Mouse (Mus musculus): ENCODE data around the gene Cyp2c39. TPM values are rescaled to one million over a fixed set of nuclear protein-coding genes. Genes with fewer than 3 reads are reported as not detected.
"Not testable (repeated sequence)": the region's sequence is repeated elsewhere in the genome, so short reads cannot be mapped to it uniquely, and the experiment has no call there.

Gene Cyp2c39
- not detected in 2 replicates for polyA plus RNA-seq (2014; fragmentation: Nextera tagmentation; extraction: Ambion mirVana)

- Histone ChIP-seq H3K4me1 (ENCODE audit: control insufficient read depth, insufficient read depth, low read length) (no peaks in the 10 kb centered on the region), H3K4me3 (replicated peaks; ENCODE audit: low read depth, low read length) (no peak within 1 kb of the TSS), H3K4me2 (ENCODE audit: low read length) (no peak within 1 kb of the TSS), H3K9ac (replicated peaks; ENCODE audit: low read length) (no peak within 1 kb of the TSS), H3K27ac (replicated peaks; ENCODE audit: low read depth, low read length) (no peak within 1 kb of the TSS), H3K27me3 (ENCODE audit: control insufficient read depth, insufficient read depth, low read length) (no peaks in the 10 kb centered on the region), H3K36me3 (ENCODE audit: control insufficient read depth, insufficient read depth, low read length) (no peaks in the 10 kb centered on the region), H3K9me3 (ENCODE audit: control insufficient read depth, low read length) (0 out of 2 replicates have a peak, but pooled peaks cover 11% of the 10 kb centered on the region)
- DNase-seq (no peak), ATAC-seq (ENCODE audit: low FRiP score, low TSS enrichment) (no peak)
- 81% methylated on average over 4 of the region's 4 CpGs for WGBS
These were observed at the start of gene Cyp2c39 for GRCm38 (mm10) chr19:39510534-39510933. Gene Cyp2c39 (plus strand): TSS chr19:39510862.

DNA sequence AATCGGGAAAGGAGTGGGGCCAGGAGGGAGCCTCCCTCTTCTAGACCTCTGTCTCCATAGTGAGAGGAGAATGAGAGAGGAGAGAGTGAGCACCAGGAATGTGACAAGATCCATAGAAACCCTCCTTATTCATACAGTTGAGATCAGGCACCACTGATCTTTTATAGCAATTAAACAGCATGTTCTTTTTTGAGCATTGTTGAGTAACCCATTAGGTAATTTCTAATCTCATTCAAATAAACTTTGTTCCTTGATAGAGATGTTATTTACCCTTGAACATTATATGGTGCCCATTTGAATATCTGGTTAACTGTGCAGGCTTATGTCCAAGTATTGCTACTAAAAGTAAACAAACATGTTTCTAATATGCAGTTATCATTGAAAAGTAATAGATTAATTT is 47.7 kb upstream of the Cyp2c39 start, which contains the start of gene Cyp2c38:
Cyp2c38 (minus strand) TSS at position 135 of the 400 bp plus-strand sequence.
- Histone ChIP-seq H3K9me3 (ENCODE audit: control insufficient read depth, low read length) (no peaks in the 10 kb centered on the region; the same call in 1 of the 2 replicates), H3K27ac (replicated peaks; ENCODE audit: low read depth, low read length) (no peak within 1 kb of the TSS), H3K4me2 (ENCODE audit: low read length) (no peak within 1 kb of the TSS), H3K4me1 (ENCODE audit: control insufficient read depth, insufficient read depth, low read length) (no peaks in the 10 kb centered on the region), H3K36me3 (ENCODE audit: control insufficient read depth, insufficient read depth, low read length) (no peaks in the 10 kb centered on the region), H3K4me3 (replicated peaks; ENCODE audit: low read depth, low read length) (no peak within 1 kb of the TSS), H3K9ac (replicated peaks; ENCODE audit: low read length) (no peak within 1 kb of the TSS), H3K27me3 (ENCODE audit: control insufficient read depth, insufficient read depth, low read length) (no peaks in the 10 kb centered on the region)
- DNase-seq (no peak), ATAC-seq (ENCODE audit: low FRiP score, low TSS enrichment) (no peak)
- 79% methylated on average over 1 of the region's 1 CpGs for WGBS

GRCm38 (mm10) chr19:39463923-39464322 is 46.7 kb upstream of the Cyp2c39 start:
- H3K4me1 ChIP-seq (ENCODE audit: control insufficient read depth, insufficient read depth, low read length): no peaks in the 10 kb centered on the region
- no peak for DNase-seq
- no peak overlapping the region for H3K27ac ChIP-seq (replicated peaks; ENCODE audit: low read depth, low read length)
- H3K4me2 ChIP-seq (ENCODE audit: low read length): no peak overlapping the region
- no peaks in the 10 kb centered on the region for H3K27me3 ChIP-seq (ENCODE audit: control insufficient read depth, insufficient read depth, low read length)
- no peak overlapping the region for H3K4me3 ChIP-seq (replicated peaks; ENCODE audit: low read depth, low read length)
- ATAC-seq (ENCODE audit: low FRiP score, low TSS enrichment): no peak
- H3K9me3 ChIP-seq (ENCODE audit: control insufficient read depth, low read length): no peaks in the 10 kb centered on the region; the same call in 1 of the 2 replicates
- H3K9ac ChIP-seq (replicated peaks; ENCODE audit: low read length): no peak overlapping the region
- no peaks in the 10 kb centered on the region for H3K36me3 ChIP-seq (ENCODE audit: control insufficient read depth, insufficient read depth, low read length)

DNA sequence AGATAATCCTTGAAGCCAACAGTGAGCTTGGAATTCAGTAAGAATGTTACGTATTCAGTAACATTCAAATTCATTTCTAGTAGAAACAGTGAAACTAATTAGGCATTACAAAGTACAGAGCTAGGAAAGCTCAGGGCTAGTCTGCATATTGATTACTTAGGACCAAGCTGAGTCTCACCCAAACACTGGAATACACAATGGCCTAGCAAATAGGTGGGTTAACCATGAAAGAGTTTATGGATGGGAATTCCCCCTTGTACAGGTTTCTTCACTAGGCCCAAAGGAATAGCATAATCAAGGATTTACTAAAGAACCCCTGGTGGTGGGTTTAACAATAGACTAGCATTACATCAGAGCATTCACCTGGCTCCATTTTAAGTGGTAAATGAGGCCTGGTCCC is 26.7 kb upstream of the Cyp2c39 start:
- H3K27ac ChIP-seq (replicated peaks; ENCODE audit: low read depth, low read length); H3K9ac ChIP-seq (replicated peaks; ENCODE audit: low read length); DNase-seq; H3K27me3 ChIP-seq (ENCODE audit: control insufficient read depth, insufficient read depth, low read length); ATAC-seq (ENCODE audit: low FRiP score, low TSS enrichment); H3K4me1 ChIP-seq (ENCODE audit: control insufficient read depth, insufficient read depth, low read length); H3K36me3 ChIP-seq (ENCODE audit: control insufficient read depth, insufficient read depth, low read length); H3K4me3 ChIP-seq (replicated peaks; ENCODE audit: low read depth, low read length); H3K4me2 ChIP-seq (ENCODE audit: low read length): not testable (repeated sequence)
- WGBS: 93% methylated on average over 1 of the region's 1 CpGs
- H3K9me3 ChIP-seq (ENCODE audit: control insufficient read depth, low read length): peaks cover 39% of the 10 kb centered on the region

- Histone ChIP-seq H3K36me3 (ENCODE audit: control insufficient read depth, insufficient read depth, low read length) (no peaks in the 10 kb centered on the region), H3K9ac (replicated peaks; ENCODE audit: low read length) (no peak overlapping the region), H3K9me3 (ENCODE audit: control insufficient read depth, low read length) (0 out of 2 replicates have a peak, but pooled peaks cover 18% of the 10 kb centered on the region), H3K4me1 (ENCODE audit: control insufficient read depth, insufficient read depth, low read length) (no peaks in the 10 kb centered on the region), H3K4me2 (ENCODE audit: low read length) (no peak overlapping the region), H3K27me3 (ENCODE audit: control insufficient read depth, insufficient read depth, low read length) (no peaks in the 10 kb centered on the region), H3K27ac (replicated peaks; ENCODE audit: low read depth, low read length) (no peak overlapping the region), H3K4me3 (replicated peaks; ENCODE audit: low read depth, low read length) (no peak overlapping the region)
- ATAC-seq (ENCODE audit: low FRiP score, low TSS enrichment) (no peak), DNase-seq (no peak)
These were observed 4.3 kb upstream of the Cyp2c39 start for GRCm38 (mm10) chr19:39506341-39506740.

DNA sequence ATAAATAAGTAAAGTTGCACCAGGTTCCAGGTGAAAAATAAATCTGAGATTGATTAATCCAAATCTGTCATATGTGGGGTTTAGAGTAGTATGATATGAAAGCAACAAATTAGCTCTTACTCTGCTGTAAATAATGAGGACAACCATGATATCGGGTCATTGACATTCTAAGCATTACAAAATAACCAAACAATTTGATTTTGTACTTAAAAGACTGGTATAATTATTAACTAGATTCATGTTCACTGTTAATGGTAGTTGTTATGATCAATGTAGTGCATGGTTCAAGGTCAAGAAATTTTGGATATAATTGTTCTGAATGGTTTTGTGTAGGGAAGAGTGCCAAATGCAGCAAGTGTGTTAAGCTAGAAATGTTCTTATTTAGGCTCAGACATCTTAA is 1.1 kb upstream of the Cyp2c39 start:
- H3K9me3 ChIP-seq (ENCODE audit: control insufficient read depth, low read length): 0 out of 2 replicates have a peak, but pooled peaks cover 11% of the 10 kb centered on the region
- no peak overlapping the region for H3K4me2 ChIP-seq (ENCODE audit: low read length)
- H3K4me1 ChIP-seq (ENCODE audit: control insufficient read depth, insufficient read depth, low read length): no peaks in the 10 kb centered on the region
- no peak for ATAC-seq (ENCODE audit: low FRiP score, low TSS enrichment)
- WGBS: 79% methylated on average over 1 of the region's 1 CpGs
- no peaks in the 10 kb centered on the region for H3K27me3 ChIP-seq (ENCODE audit: control insufficient read depth, insufficient read depth, low read length)
- H3K9ac ChIP-seq (replicated peaks; ENCODE audit: low read length): no peak overlapping the region
- no peak overlapping the region for H3K27ac ChIP-seq (replicated peaks; ENCODE audit: low read depth, low read length)
- H3K36me3 ChIP-seq (ENCODE audit: control insufficient read depth, insufficient read depth, low read length): no peaks in the 10 kb centered on the region
- no peak for DNase-seq
- H3K4me3 ChIP-seq (replicated peaks; ENCODE audit: low read depth, low read length): no peak overlapping the region

Other genes starting within 250 kb of the Cyp2c39 start
- not detected in 2 replicates for gene Cyp2c29, start 241.5 kb upstream of the Cyp2c39 start, polyA plus RNA-seq (2014; fragmentation: Nextera tagmentation; extraction: Ambion mirVana)
- not detected in 2 replicates for gene Cyp2c38, start 47.8 kb upstream of the Cyp2c39 start, polyA plus RNA-seq (2014; fragmentation: Nextera tagmentation; extraction: Ambion mirVana)
- not detected in 2 replicates for gene Cyp2c67, start 138.2 kb downstream of the Cyp2c39 start, polyA plus RNA-seq (2014; fragmentation: Nextera tagmentation; extraction: Ambion mirVana)
- not detected in 2 replicates for gene Cyp2c68, start 230.2 kb downstream of the Cyp2c39 start, polyA plus RNA-seq (2014; fragmentation: Nextera tagmentation; extraction: Ambion mirVana)